Comparison of ENCODE assay signal across 10 mouse cellular contexts in the genomic region with DNA sequence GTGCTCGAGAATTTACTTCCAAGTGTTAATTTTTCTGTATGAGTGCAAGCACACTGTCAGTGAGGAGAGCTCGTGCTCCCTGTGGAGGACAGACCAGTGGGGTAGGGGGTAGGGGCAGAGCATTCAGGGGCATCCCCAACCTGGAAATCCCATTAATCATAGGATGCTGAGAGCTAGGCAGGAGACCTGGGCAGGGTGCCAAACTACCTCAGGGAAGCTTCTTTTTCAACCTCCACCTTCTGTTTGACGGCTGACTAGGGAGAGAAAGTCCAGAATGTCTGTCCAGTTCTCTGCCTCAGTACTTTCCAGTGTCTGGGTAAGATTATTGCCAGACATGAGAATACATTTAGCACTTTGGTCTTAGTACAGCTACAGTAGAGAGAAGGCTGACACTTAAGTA. TPM values are rescaled to one million over a fixed set of nuclear protein-coding genes. Genes with fewer than 3 reads are reported as not detected.
DNase-seq lines count a peak whose midpoint lies in the region; ATAC-seq and TF ChIP-seq lines count a peak whose summit lies in the region.
"Had no signal": no experiment of that assay in that cellular context is flagged by ENCODE, and none has a peak within 500 bp of the region (broad histone marks: within the 10 kb centered on the region; RNA-seq: fewer than 3 reads in every experiment).

No protein-coding gene starts in this region.

- no peak overlapping the region for H3K4me3 ChIP-seq in heart, embryonic 14.5 days (ENCODE audit: control insufficient read depth in 1 of 2, insufficient read depth in 1 of 2, low read depth in 1 of 2, low read length in 2 of 2)
- H3K4me3 ChIP-seq in embryonic facial prominence, embryonic 14.5 days (ENCODE audit: low read depth, low read length): no peak overlapping the region
- H3K4me3 ChIP-seq in layer of hippocampus, adult 2 months: no peak overlapping the region
- H3K4me3 ChIP-seq: myocyte had no signal

- ATAC-seq in heart, embryonic 14.5 days (ENCODE audit: insufficient number of reproducible peaks, insufficient read depth, low FRiP score, low read depth): no peak
- peak; percentile 57; the same call in 1 of the 2 replicates for ATAC-seq in embryonic facial prominence, embryonic 14.5 days (ENCODE audit: low read depth)

- peaks cover 5 to 10% of the 10 kb centered on the region in 2 experiments; a peak in 2 of 4 replicates for H3K4me1 ChIP-seq in heart, embryonic 14.5 days (ENCODE audit: control insufficient read depth in 2 of 2, insufficient read depth in 2 of 2, low read length in 2 of 2)
- peaks cover 3% of the 10 kb centered on the region; the same call in 1 of the 2 replicates for H3K4me1 ChIP-seq in embryonic facial prominence, embryonic 14.5 days (ENCODE audit: control insufficient read depth, insufficient read depth, low read length)

- no peak overlapping the region for H3K9ac ChIP-seq in heart, embryonic 14.5 days (ENCODE audit: low read length)
- no peak overlapping the region for H3K9ac ChIP-seq in embryonic facial prominence, embryonic 14.5 days (ENCODE audit: low read depth, low read length)

- H3K36me3 ChIP-seq in heart, embryonic 14.5 days (ENCODE audit: control insufficient read depth, insufficient read depth, low read length): peaks cover 67% of the 10 kb centered on the region
- H3K36me3 ChIP-seq in embryonic facial prominence, embryonic 14.5 days (ENCODE audit: control insufficient read depth, insufficient read depth, low read length): peaks cover 29% of the 10 kb centered on the region

- no peak for TF ChIP-seq CTCF in layer of hippocampus, adult 2 months (conservative IDR thresholded peaks at IDR 0.05)

- H3K27ac ChIP-seq in heart, embryonic 14.5 days (replicated peaks in 1 of 2; ENCODE audit: control insufficient read depth in 1 of 2, insufficient read depth in 1 of 2, low read depth in 2 of 2, low read length in 2 of 2): peak overlapping the region; percentile 22 to 38
- no peak overlapping the region for H3K27ac ChIP-seq in embryonic facial prominence, embryonic 14.5 days (replicated peaks; ENCODE audit: low read depth, low read length)
- H3K27ac ChIP-seq in layer of hippocampus, adult 2 months: no peak overlapping the region

- H3K27me3 ChIP-seq in heart, embryonic 14.5 days (ENCODE audit: control insufficient read depth, insufficient read depth, low read length): no peaks in the 10 kb centered on the region
- H3K27me3 ChIP-seq in embryonic facial prominence, embryonic 14.5 days (replicated peaks; ENCODE audit: control insufficient read depth, insufficient read depth, low read length): no peaks in the 10 kb centered on the region

- DNase-seq in heart, adult 18-20 months: no peak
- DNase-seq in 3T3-L1 (ENCODE audit: low read depth, low spot score): peak; percentile 35
- peak; percentile 32 for DNase-seq in adrenal gland, adult 8-10 months
- peak; percentile 65 for DNase-seq in embryonic facial prominence, embryonic 14.5 days (ENCODE audit: low spot score)
- DNase-seq in layer of hippocampus, adult 2 months (ENCODE audit: low spot score in 2 of 2): no peak
- DNase-seq in layer of hippocampus, adult 9-11 months: no peak
- no peak for DNase-seq in layer of hippocampus, adult 18-20 months (ENCODE audit: low spot score in 2 of 2)

- H3K4me2 ChIP-seq in heart, embryonic 14.5 days (ENCODE audit: low read length): no peak overlapping the region
- H3K4me2 ChIP-seq in embryonic facial prominence, embryonic 14.5 days (ENCODE audit: low read depth, low read length): no peak overlapping the region
- H3K4me2 ChIP-seq: liver, embryonic 11.5 days had no signal

- no peaks in the 10 kb centered on the region for H3K9me3 ChIP-seq in heart, embryonic 14.5 days (ENCODE audit: control insufficient read depth, low read length)
- no peaks in the 10 kb centered on the region for H3K9me3 ChIP-seq in embryonic facial prominence, embryonic 14.5 days (ENCODE audit: control insufficient read depth, low read length)

- WGBS in heart, embryonic 14.5 days: 42% methylated on average over 3 of the region's 3 CpGs
- 55% methylated on average over 3 of the region's 3 CpGs for WGBS in embryonic facial prominence, embryonic 14.5 days

RNA-seq across cellular contexts. Expression of gene Ikbke, which starts 56.2 kb away (rescaled TPM):
- polyA plus RNA-seq in heart, embryonic 14.5 days (2014; fragmentation: Nextera tagmentation; extraction: Ambion mirVana): 2.3 and 2.6 TPM in 2 replicates
- total RNA-seq in heart, adult 18-20 months (2021): 1 to 10 TPM; 1.5 to 2.6 TPM
- 10 to 100 TPM; 14.1 to 64.0 (median 26.2) TPM for total RNA-seq in adrenal gland, adult 8-10 months (2022)
- polyA plus RNA-seq in embryonic facial prominence, embryonic 14.5 days (2014; fragmentation: Nextera tagmentation; extraction: Ambion mirVana): 4.7 and 6.0 TPM in 2 replicates
- total RNA-seq in layer of hippocampus, adult 2 months (2021): 1 to 10 TPM; 2.1 to 3.2 TPM
- total RNA-seq in layer of hippocampus, adult 18-20 months (2021): 1 to 10 TPM; 1.2 to 1.8 TPM

Comparison
In these comparisons a context has a peak if more than half of its experiments do, and no peak if none do; other contexts are left out.
1. H3K27ac ChIP-seq: peak in heart, embryonic 14.5 days (2 of 2); none in embryonic facial prominence, embryonic 14.5 days (single experiment) and layer of hippocampus, adult 2 months (single experiment).
2. DNase-seq: peak in 3T3-L1 (single experiment), adrenal gland, adult 8-10 months (single experiment) and embryonic facial prominence, embryonic 14.5 days (single experiment); none in heart, adult 18-20 months (0 of 2), layer of hippocampus, adult 2 months (0 of 2), layer of hippocampus, adult 9-11 months (single experiment) and layer of hippocampus, adult 18-20 months (0 of 2).